Mouse (Mus musculus) adrenal gland, postnatal 4 days (tissue): ENCODE measurements around the gene 1110051M20Rik. TPM values are rescaled to one million over a fixed set of nuclear protein-coding genes. Genes with fewer than 3 reads are reported as not detected.
A peak's percentile ranks its signal among the peaks of the same experiment; 100 is the strongest.
"Not testable (repeated sequence)": the region's sequence is repeated elsewhere in the genome, so short reads cannot be mapped to it uniquely, and the experiment has no call there.

Source experiments
- DNase-seq, 2 experiments: peaks; one replicate each; pipeline ENCODE4 v3.0.0; 2021 to 2022; ENCODE audit warnings: low spot score in 2 of 2, mixed read lengths in 2 of 2
- long read RNA-seq, 2 experiments: library from polyadenylated mRNA; stranded (forward); transcript quantifications; one replicate each; pipeline ENCODE4 v2.0.0; 2021
- total RNA-seq, 2 experiments: library from RNA; stranded (reverse); gene quantifications; 2 replicates each; pipeline ENCODE4 v1.2.3; 2021

The 1110051M20Rik gene
- 10 to 100 TPM; 24.7 to 30.2 TPM for total RNA-seq
- long read RNA-seq, experiment 1, transcript 1110051M20Rik-203 (9 exons, 1,977 nt) = major isoform, 26 of 42 reads
- long read RNA-seq, experiment 1, partial matches to known transcripts = 8 of 42 reads
- long read RNA-seq, experiment 1, other reads (novel, unspliced or antisense) = 2 of 42 reads
- long read RNA-seq, experiment 2, transcript 1110051M20Rik-203 (9 exons, 1,977 nt) = major isoform, 36 of 55 reads
- long read RNA-seq, experiment 2, partial matches to known transcripts = 10 of 55 reads
- long read RNA-seq, experiment 2, other reads (novel, unspliced or antisense) = 6 of 55 reads

DNA sequence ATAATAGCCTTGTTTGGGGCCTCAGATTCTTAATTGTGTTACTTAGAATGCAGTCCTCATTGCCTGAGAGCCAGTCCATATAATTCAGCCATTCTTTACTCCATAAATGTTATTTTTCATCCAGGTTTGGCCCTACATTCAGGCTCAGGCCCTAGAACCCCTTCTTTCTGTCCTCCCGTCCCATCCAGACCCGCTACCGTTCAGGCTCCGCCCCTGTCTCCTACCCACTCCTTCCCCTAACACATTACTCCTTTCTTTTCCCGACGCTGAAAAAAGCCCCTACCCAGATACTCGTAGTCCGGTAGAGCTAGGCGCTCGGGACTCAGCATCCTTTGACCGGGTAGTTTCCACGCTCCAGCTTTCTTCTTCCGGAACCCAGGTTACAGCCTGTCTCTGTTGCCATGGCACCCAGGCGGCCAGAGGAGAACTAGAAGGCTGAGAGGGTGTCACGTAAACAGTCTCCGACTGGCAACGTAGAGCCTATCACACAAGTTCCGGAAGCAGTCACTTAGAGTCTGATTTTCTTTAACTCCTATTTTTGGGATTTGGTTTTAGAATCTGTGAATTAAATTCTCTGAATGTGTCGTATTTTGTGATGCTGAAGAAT, at the start of gene 1110051M20Rik:
TSS of gene 1110051M20Rik (minus strand) at position 419 of the 607 bp plus-strand sequence.
- DNase-seq = peak; percentile 57 to 63

DNA sequence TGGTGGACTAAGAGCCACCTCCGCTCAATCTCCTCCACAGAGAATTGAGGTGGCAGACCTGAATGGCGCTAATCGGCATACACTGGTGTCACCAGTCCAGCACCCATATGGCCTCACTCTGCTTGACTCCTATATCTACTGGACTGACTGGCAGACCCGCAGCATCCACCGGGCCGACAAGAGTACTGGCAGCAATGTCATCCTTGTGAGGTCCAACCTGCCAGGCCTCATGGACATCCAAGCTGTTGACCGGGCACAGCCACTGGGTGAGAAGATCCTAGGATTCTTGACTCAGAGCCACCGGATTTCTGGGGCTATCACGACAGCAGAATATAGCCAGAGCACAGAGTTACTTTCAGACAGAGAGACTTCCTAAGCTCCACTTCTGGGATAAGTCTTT, 49.5 kb upstream of the 1110051M20Rik start:
- no peak for DNase-seq

DNA sequence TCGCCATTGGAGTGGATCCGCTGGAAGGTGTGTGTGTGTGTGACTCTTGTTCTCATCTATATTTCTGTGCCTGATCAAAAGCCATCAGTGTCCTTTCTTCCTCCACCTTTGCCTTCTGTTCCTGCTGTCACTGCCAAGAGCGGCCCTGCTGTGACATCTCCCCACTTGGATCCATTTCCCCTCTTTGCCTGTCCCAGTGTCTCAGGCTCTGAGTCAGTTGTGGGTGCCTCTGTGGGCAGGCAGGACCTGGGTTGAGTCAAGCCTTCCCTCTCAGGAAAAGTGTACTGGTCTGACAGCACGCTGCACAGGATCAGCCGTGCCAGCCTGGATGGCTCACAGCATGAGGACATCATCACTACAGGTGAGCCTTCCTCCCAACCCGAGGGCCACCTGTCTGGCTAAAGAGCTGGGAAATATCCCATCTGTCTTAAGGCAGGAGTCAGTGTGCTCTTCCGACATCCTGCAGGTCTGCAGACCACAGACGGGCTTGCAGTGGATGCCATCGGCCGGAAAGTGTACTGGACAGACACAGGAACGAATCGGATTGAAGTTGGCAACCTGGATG, 47.6 kb upstream of the 1110051M20Rik start:
- no peak for DNase-seq

DNA sequence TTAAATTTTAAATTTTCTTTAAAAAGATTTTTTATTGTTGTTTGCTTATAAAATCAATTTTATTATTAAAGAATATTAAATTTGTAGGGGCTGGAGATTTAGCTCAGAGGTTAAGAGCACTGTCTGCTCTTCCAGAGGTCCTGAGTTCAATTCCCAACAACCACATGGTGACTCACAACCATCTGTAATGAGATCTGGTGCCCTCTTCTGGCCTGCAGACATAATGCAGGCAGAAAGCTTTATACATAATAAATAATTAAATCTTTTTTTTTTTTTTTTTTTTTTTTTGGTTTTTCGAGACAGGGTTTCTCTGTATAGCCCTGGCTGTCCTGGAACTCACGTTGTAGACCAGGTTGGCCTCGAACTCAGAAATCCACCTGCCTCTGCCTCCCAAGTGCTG, 42.8 kb upstream of the 1110051M20Rik start:
- DNase-seq = not testable (repeated sequence)

DNA sequence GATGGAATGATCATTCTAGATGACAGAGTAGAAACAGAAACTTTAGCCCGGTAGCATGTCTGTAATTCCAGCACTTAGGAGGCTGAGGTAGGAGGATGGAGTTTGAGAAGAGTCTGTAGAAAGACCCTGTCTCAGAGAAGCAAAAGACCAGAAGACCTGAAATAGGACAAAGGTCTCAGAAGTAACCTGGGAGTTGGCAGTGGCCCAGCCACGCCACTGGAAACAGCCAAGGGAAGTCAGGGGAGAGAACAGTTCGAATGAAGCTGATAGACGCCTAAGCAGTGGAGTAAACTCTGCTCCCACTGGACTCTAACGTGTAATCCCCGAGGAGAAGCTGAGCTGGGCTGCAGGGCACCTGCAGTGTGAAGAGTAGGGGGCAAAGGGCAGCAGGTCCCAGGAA, 40.8 kb upstream of the 1110051M20Rik start:
- DNase-seq = no peak

DNA sequence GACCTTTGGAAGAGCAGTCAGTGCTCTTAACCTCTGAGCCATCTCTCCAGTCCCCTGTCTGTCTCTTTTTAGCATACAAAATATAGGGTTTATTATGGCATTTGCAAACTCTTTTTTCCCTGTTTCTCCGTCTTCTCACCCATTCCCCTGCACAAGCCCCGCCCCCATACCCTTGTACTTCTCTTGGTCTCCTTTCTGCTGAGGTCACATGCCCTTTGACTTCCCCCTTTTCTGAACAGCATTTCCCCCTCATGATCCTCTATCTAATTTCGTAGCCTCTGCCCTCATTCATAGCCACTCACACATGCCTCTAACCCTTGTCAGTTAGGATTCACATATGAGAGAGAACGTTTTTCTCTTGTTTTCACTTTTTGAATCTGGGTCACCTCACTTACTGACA, 40.2 kb upstream of the 1110051M20Rik start:
- DNase-seq = no peak

DNA sequence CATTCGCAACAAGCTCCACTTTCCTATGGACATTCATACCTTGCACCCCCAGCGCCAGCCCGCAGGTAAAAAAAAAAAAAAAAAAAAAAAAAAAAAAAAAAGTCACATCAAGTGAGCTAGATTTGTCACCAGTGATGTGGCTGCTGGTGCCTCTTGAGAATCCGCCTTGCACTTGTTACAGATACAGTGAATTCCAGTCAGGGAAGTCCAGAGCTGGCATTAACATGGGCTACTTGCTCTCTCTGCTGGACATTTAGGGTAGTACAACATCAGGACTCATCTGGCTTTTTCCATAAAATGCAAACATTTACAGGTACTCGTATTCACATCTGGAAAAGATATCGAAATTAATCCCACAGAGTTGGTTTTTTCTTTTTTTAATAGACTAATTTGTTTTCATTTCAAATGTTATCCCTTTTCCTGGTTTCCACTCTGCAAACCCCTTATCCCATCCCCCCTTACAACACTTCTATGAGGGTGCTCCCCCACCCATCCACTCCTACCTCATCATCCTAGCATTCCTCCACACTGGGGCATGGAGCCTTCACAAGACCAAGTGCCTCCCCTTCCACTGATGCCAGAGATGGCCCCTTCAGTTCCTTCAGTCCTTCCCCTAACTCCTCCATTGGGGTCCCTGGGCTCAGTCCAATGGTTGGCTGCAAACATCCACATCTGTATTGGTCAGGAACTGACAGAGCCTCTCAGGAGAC, 36.5 kb upstream of the 1110051M20Rik start:
- no peak for DNase-seq

DNA sequence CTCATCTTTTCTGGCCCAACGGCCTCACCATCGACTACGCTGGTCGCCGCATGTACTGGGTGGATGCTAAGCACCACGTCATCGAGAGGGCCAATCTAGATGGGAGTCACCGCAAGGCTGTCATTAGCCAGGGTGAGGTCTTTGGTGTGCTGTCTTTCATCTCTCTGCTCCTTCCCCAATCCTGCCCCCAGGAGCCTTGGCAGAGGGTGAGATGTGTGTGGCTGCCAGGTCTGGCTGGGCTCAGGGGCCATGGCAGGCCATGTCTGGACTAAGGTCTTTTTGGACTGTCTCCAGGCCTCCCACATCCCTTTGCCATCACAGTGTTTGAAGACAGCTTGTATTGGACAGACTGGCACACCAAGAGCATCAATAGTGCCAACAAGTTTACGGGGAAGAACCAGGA, 35.9 kb upstream of the 1110051M20Rik start:
- DNase-seq = no peak

DNA sequence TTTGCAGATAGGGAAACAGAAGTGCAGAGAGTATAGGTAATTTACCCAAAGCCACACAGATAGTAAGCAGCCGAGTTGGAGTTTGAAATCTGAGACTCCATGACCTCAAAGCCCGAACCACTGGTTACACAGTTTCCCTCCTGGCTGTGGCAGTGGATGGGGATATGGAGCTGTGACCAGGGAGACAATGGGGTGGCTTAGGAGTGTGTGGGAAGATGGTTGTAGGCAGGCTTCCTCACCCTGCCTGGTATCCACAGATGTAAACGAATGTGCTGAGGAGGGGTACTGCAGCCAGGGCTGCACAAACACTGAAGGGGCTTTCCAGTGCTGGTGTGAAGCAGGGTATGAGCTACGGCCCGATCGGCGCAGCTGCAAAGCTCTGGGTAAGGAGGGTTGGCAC, 32.3 kb upstream of the 1110051M20Rik start:
- no peak for DNase-seq

DNA sequence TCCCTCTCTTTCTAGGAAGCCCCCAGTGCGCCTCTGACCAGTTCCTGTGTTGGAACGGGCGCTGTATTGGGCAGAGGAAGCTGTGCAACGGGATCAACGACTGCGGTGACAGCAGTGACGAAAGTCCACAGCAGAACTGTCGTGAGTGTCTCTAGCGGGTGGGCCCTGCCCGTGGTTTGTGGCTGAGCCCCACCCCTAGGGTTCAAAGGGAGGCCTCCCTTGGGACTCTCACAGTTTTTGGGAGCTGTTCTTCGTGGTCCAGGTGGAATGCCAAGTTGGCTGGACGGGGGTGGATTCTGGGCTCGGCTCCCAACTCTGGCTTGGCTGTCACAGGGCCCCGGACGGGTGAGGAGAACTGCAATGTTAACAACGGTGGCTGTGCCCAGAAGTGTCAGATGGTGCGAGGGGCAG, 31.8 kb upstream of the 1110051M20Rik start:
- no peak for DNase-seq

DNA sequence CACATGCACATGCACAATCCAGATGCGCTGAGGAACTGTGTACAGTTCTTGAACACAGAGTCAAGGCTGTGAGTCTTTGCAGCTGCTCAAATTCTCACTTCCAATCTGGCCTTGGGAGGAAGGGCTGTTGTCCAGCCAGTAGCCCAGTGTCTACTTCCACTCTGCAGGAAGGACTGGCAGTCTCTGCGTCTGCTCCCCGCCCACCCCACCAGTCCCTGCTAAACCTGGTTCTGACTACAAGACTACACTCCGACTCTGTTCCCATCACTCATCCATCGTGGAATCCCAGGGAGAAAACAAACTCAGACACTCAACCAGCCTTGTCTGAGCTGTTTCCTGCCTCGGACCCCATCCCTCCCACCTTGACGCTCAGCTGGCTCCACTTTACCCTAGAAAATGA, 31.3 kb upstream of the 1110051M20Rik start:
- DNase-seq = no peak

DNA sequence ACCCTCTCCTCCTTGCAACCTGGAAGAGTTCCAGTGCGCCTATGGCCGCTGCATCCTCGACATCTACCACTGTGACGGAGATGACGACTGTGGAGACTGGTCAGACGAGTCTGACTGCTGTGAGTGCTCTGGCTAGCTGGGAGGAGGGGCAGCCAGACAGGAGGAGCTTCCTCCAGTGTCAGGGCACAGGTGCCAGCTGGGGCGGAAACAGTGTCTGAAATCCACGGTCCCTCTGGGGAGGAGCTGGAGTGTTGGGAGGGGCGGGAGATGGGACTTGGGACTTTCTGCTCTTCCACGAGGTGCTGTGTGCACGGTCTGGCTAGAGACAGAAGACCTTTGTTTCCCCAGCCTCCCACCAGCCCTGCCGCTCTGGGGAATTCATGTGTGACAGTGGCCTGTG, 29.9 kb upstream of the 1110051M20Rik start:
- no peak for DNase-seq

DNA sequence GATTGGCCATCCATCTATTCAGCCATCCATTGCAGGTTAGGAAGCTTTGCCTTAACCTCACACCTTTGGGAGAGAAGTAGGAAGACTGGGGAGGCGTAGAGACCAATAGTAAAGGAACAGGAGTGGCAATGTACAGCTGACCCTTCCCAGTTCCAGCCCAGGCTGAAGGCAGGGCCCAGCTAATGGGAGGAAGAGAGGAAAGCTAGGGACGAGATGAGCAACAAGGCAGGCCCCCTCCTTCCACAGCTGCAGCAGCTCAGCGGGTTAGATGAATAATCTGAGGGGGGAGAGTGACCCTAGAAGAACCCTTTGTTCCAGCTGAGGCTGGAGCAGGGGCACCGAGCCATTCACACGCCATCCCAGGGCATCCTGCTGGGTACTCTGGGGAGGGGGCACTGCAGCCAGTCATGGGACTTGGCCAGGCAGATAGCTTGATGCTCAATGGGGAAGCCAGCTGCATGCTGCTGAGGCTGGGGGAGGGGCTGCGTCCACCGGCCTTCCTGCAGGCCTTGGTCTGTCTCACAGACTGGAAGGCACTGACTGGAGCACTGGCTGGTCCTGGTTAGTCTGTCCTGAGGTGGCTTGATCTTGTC, 25.6 kb upstream of the 1110051M20Rik start:
- no peak for DNase-seq

DNA sequence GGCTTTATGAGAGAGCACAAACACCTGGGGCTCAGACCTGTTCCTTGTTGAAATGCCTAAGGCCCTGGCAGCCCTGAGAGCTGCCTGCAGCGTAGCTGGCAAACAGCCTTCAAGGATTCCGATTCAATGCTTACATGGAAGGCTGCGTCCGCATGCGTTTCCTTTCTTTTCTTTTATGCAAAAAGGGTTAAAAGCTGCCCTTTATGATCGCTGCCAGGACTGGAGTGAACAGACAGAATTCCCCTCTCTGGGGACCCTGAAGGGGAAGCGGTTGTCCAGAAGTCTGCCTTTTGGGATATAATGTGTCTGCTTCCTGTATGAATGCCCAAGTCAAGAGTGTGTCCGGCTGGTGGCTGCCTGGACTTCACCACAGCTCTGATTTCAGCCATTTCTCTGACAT, 23.1 kb upstream of the 1110051M20Rik start:
- DNase-seq = no peak

DNA sequence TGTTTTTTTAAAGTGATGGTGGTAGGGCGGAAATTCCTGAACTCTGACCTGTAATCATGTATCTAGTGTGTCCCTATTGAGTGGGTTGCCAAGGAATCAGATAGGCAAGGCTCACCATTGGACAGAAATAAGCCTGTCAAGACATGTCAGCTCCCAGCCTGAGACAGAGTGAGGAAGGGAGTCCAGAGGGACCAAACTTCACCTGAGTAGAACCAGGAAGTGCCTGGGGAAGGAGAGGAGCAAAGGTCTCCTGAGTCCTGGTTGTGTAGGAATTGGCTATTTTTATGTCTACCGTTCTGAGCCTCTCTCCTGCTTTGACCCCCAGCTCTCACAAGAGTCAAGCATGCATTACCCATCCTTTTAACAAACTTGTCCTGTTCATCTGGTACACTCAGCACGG, 21.4 kb upstream of the 1110051M20Rik start:
- no peak for DNase-seq

DNA sequence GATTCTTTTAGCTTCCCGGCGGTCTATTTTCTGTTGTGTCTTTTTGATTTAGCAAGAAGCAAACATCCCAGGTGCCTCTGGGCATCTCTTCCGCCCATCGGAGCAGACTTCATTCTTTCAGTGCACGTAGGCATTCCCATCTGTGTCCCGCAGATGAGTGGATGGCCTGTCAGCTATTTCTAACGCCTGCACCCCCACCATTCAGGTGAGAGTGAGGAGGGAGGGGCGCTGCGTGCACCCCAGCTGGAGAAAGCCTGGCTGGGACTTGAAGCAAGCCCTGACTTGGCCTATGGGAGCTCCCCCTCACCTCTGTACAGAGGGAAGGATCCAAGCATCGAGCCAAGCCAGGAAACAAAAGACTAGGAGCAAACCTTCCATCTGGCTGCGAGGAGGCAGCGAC, 18.2 kb upstream of the 1110051M20Rik start:
- DNase-seq = no peak

DNA sequence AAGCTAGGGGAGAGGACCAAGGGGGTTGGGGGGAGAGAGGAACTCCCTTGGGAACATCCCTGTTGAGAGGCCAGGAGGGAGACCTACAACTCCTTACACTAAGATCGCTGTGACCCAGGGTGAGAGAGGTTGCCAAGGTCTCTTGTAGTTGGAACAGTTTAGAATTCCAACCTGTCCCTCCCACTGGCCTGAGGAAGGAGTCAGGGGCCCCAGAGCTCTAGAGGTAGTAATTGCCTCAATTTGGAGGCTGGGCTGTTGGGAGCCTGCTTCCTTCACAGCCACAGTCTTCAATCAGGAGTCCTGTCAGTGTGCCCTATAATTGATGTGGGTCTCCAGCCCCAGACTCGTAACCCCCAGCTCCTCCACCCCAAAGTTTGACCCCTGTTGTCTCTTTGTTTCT, 17.7 kb upstream of the 1110051M20Rik start:
- DNase-seq = no peak

DNA sequence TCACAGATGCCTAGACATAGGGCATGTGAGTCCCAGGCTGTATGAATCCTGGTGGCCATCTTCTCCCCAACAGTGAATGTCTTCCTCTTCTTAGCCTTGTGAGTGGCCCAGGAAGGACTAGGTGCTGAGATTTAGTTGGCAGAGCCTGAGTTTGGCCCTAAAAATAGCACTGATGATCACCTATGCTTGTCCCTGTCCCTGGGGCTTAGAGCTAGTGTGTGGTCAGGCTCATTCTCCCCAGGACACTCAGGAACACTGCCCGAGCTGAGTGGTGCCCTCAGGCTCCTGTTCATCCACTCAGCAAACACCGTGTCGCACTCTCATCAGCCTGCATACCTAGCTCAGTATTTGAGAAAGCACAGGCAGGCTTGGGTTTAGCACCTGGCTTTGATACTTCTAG, 16.8 kb upstream of the 1110051M20Rik start:
- DNase-seq = no peak

DNA sequence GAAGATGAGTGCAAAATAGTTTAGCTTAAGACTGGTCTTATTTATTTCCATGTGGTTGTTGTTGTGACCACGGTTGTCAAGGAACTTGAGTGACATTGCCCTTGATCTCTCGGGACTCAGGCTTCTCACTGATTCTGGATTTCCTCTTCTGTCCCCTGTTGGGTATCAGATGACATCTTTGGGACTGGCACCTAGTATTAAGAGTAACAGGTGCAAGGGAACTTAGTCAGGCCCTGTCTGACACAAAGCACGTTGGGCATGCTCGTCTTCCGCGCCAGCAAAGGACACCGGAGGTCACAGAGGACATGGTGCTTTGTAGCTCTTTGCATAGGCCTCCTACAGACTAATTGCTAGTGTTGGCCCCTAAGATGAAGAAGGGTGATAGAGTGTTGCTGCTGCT, 16.3 kb upstream of the 1110051M20Rik start:
- no peak for DNase-seq

DNA sequence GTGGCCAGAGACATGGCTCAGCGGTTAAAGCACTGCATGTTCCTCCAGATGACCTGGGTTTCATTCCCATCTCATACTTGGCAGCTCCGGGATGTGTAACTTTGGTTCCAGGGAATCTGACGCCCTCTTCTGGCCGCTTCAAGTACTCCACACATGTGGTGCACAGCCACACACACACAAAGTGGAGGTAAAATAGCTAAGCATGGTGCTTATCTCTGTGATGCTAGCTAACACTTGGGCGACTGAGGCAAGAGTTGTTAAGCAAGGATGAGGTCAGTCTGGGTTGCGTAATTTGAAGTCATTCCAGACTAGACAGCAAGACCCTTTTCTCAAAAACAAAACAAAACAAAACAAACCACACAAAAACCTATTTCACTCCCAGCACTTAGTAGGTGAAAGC, 15.6 kb upstream of the 1110051M20Rik start:
- no peak for DNase-seq

DNA sequence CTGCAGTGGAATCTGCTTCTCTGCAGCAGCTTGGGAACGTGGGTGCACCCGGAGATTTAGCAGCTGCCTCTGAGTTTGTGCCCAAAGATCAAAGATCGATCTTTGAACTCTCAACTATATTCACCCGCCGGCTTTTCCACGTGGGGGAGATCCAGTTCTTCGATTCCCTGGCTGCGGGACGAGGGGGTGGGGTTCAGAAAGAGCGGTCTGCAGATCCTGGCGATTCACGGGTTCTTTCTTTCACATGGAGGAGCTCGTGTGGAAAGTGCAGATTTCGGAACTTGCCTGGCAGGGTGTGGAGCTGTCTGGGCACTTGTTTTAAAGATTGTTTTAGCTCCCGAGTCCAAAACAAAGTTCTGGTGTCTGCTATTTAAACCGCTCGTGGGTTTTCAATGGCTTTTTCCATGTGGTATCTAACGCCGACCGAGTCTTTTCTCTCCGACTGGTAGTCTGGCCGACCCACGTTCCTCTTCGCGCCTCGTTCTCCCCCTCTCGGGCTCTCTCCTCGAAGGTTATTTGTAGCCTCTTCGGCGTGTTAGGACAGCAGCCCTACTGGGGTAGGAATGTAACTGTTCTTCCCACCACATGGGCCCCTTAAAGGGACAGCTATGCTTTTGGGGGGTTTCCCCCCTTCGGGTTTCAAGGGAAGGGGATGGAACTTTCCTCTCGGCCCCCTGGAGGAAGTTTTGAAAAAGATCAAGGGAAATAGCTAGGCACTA, 14.3 kb upstream of the 1110051M20Rik start:
- DNase-seq = no peak
